Mouse (Mus musculus): ENCODE measurements around the gene Ccdc88c. TPM values are rescaled to one million over a fixed set of nuclear protein-coding genes. Genes with fewer than 3 reads are reported as not detected.

The Ccdc88c gene
- total RNA-seq, 2 experiments from 2014 or later: 9.3 to 12.4 TPM

DNA sequence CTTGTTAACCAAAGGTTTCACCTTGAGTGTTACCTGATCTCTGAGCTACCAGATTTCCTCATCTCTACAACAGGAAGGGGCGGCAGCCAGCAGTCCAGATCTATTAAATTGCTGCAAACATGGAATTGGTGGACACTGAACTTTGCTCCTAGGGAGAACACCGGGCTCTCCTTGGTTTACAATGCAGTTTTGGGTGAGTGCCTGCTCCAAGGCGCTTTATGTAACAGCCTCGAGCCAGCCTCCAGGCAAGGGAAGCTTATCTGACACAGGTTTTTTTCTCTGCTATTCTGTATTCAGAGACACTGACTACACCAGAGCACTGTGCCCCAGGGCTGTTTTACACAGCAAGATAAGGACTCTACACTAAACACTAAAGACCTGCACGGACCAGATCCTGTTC, 94.1 kb downstream of the Ccdc88c start:
- no peak for DNase-seq (ENCODE audit: low spot score in 2 of 2)

GRCm38 (mm10) chr12:100931653-100932052, 97.2 kb downstream of the Ccdc88c start:
- no peak for DNase-seq (ENCODE audit: low spot score in 2 of 2)

- no peak for DNase-seq (ENCODE audit: low spot score in 2 of 2)
Measured at GRCm38 (mm10) chr12:100928286-100928685, 100.6 kb downstream of the Ccdc88c start.

- no peak for DNase-seq (ENCODE audit: low spot score in 2 of 2)
Measured at GRCm38 (mm10) chr12:100925644-100926619, 102.9 kb downstream of the Ccdc88c start.

DNA sequence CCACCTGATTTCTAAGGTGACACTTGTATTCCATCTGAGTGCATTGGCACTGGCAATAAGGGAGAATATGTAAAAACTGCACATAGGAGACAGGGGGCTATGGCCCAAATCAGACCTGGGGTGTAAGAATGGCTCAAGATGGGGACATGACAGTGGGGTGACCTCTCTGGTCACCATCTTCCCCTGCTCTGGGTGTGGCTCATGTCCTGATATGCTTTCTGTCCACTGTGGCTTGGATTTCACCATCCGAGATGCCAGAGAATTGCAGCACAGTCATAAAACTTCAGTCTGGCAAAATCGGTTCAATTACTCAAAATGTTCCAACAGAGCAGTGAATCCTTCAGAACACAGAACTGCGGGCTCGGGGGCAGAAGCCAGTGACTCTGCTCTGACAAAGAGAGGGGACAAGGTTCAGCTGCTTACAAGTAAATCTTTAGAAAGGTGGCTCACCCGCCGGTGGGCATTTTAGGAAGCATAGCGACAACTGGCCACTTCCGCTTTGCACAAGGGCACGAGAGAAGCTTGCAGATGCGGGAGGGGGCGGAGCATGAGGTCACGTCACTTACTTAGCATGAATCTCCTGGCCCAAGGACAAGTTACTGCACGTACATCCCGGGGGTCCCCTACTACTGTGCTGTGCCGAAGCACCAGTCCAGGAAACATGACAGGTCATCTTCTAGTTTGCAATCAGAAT, 104.1 kb downstream of the Ccdc88c start:
- no peak for DNase-seq (ENCODE audit: low spot score in 2 of 2)

DNA sequence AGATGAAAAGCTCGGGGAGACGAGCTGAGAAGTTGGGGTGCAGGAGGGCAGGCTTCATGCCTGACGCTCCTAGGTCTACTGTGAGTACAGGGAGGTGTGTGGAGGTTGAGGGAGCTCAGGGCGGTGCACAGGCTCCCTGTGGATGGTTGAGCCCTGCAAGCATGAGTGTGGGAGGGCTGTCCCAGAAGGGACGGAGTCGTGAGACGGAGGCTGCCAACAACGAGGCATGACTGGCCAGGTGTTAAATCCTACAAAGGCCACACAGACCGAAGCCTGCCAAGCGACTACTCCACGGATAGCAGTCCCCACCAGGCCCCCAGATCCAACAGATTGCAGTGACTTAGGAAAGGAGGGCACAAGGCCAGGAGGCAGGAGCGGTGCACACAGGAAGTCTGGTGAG, 118.1 kb downstream of the Ccdc88c start:
- no peak for DNase-seq (ENCODE audit: low spot score in 2 of 2)

DNA sequence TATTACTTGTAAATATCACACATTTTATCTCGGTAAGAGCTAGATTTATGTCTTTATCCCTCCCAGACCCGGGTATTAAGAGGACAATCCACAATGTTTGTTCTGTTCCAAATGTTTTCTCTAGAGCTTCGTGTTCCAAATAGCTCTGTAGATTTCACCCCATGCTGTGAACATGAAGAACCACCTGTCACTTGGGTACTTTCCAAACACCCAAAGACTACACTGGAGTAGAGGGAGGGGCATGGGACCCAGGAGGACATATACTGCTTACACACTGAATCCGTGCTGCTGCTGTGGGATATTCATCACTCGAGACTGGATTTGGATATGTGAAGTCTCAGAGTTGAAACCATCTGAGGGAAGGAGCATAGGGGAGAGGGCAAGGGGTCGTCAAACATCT, 119.1 kb downstream of the Ccdc88c start:
- DNase-seq (ENCODE audit: low spot score in 2 of 2): no peak

GRCm38 (mm10) chr12:100908298-100909034, 120.4 kb downstream of the Ccdc88c start:
- DNase-seq (ENCODE audit: low spot score in 2 of 2): no peak

- DNase-seq (ENCODE audit: low spot score in 2 of 2): no peak
Measured at GRCm38 (mm10) chr12:100907598-100908297, 121.1 kb downstream of the Ccdc88c start, which contains the start of gene Gpr68. Gene Gpr68, minus strand, starts transcription at chr12:100908198.

DNA sequence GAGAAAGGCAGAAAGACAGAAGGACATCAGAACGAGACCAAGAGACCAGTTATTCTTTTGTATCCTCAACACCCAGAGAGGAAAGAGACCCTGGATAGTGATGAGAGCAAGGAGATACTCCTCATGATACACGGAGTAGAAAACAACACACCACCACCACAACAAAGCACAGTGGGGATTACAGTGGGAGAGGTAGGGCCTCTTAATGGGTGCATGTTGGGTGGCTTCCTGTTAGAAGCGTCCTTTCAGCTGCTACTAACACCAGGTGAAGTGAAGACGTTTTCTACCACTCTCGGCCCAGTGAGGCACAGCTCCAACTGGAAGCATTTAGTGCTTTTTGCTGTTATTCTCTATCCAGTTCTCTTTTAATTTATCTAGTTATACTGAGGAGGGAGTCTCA, 122.0 kb downstream of the Ccdc88c start:
- DNase-seq (ENCODE audit: low spot score in 2 of 2): no peak

GRCm38 (mm10) chr12:100903761-100904160, 125.1 kb downstream of the Ccdc88c start:
- DNase-seq (ENCODE audit: low spot score in 2 of 2): no peak

GRCm38 (mm10) chr12:100901386-100901785, 127.5 kb downstream of the Ccdc88c start:
- DNase-seq (ENCODE audit: low spot score in 2 of 2): no peak

GRCm38 (mm10) chr12:100900901-100901300, 128.0 kb downstream of the Ccdc88c start:
- DNase-seq (ENCODE audit: low spot score in 2 of 2): no peak

DNA sequence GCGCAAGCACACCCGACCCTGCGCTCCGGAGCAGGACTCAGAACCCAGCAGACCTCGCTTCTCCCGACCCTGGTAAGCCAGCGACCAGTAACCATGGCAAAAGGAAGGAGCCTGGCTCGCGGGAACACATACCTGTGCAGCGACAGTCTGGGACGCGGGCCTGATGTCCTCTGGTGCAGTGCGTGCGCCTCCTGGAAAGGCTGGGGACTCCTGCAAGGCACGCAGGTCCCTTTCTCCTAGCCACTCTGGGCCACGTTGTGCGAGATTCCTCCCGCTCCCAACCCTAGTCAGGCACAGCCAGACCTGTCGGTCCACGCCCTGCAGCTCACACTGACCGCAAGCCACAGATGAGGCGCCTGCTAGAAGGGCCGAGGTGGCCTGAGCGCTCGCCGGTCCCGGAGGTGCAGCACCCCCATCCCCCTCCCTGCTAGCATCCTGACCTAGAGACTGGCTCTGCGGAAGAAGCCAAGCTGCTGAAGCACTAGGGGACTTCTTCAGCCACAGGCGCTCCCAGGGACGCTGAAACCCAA, 129.7 kb downstream of the Ccdc88c start:
- DNase-seq (ENCODE audit: low spot score in 2 of 2): no peak

- DNase-seq (ENCODE audit: low spot score in 2 of 2): no peak
Measured at GRCm38 (mm10) chr12:100897736-100898650, 130.9 kb downstream of the Ccdc88c start.

DNA sequence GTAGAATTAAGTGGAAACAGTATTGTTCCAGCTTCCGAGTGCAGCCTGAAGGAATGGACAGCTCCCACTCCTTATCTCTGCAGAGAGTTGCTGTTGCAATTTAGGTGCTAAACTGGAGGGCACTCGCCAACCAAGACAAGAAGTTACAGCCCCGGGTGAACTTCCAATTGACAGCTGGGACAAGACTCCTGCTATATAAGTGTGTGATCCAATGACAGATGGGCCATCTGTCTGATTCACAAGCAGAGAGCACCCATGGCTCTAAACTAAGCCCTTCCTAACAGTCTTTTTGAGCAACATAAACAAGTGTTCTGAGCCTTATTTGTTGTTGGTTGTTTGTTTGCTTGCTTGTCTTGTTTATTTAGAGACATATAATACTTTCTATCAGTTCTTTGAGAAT, 132.2 kb downstream of the Ccdc88c start:
- DNase-seq (ENCODE audit: low spot score in 2 of 2): no peak

- no peak for DNase-seq (ENCODE audit: low spot score in 2 of 2)
Measured at GRCm38 (mm10) chr12:100895504-100895903, 133.4 kb downstream of the Ccdc88c start.

- no peak for DNase-seq (ENCODE audit: low spot score in 2 of 2)
Measured at GRCm38 (mm10) chr12:100890548-100890947, 138.3 kb downstream of the Ccdc88c start.

GRCm38 (mm10) chr12:100887801-100888258, 141.0 kb downstream of the Ccdc88c start:
- DNase-seq (ENCODE audit: low spot score in 2 of 2): no peak

Data from adrenal gland, postnatal 4 days (tissue).